Mouse (Mus musculus) E14TG2a.4 (cell line): ENCODE measurements around the gene Nrxn3.

Source experiments
- CTCF ChIP-seq: conservative IDR thresholded peaks from 2 replicates; pipeline ENCODE4 v1.5.1; 2014; ENCODE audit warnings: low read length
- NANOG ChIP-seq: IDR thresholded peaks from 2 replicates; pipeline ENCODE4 v1.6.1; 2014; ENCODE audit warnings: borderline replicate concordance, low read length, mixed read lengths

GRCm38 (mm10) chr12:89558921-89559320, 836.2 kb downstream of the Nrxn3 start:
- TF ChIP-seq CTCF (no peak), NANOG (no peak)
